Mouse (Mus musculus) liver, embryonic 16.5 days (tissue): ENCODE data around the gene Rhob. TPM values are rescaled to one million over a fixed set of nuclear protein-coding genes. Genes with fewer than 3 reads are reported as not detected.

Experiments
- ATAC-seq: fragments of 200-750 bp; cut with Nextera tagmentation; 2 replicates; pipeline ENCODE4 v1.8.0; 2017; ENCODE audit warnings: low read depth, mild to moderate bottlenecking, moderate number of reproducible peaks, moderate library complexity
- H3K27ac ChIP-seq: fragments of 300-500 bp; sonication (generic); 2 replicates; pipeline ENCODE4 v1.5.1; 2014; ENCODE audit warnings: mild to moderate bottlenecking, low read length
- H3K27me3 ChIP-seq: fragments of 300-500 bp; sonication (generic); 2 replicates; pipeline ENCODE4 v1.6.1; 2014; ENCODE audit warnings: low read depth, low read length, mixed read lengths; ENCODE audit not compliant: control insufficient read depth, insufficient read depth
- H3K36me3 ChIP-seq: fragments of 300-500 bp; sonication (generic); 2 replicates; pipeline ENCODE4 v1.6.1; 2014; ENCODE audit warnings: mild to moderate bottlenecking; ENCODE audit not compliant: control insufficient read depth, insufficient read depth
- H3K4me1 ChIP-seq: fragments of 300-500 bp; sonication (generic); 2 replicates; pipeline ENCODE4 v1.6.1; 2014; ENCODE audit warnings: low read depth, low read length, mixed read lengths; ENCODE audit not compliant: control insufficient read depth
- H3K4me2 ChIP-seq: fragments of 300-500 bp; sonication (generic); 2 replicates; pipeline ENCODE4 v1.6.1; 2014; ENCODE audit warnings: low read depth, low read length, mixed read lengths
- H3K4me3 ChIP-seq: fragments of 300-500 bp; sonication (generic); 2 replicates; pipeline ENCODE4 v1.5.1; 2014; ENCODE audit warnings: low read depth, mild to moderate bottlenecking, low read length
- H3K9ac ChIP-seq: fragments of 300-500 bp; sonication (generic); 2 replicates; pipeline ENCODE4 v1.6.1; 2014; ENCODE audit warnings: low read depth, low read length
- H3K9me3 ChIP-seq: fragments of 300-500 bp; sonication (generic); replicated peaks from 2 replicates; pipeline ENCODE4 v1.6.1; 2016; ENCODE audit warnings: low read length; ENCODE audit not compliant: control insufficient read depth
- WGBS: fragments of 180-500 bp; shearing (Covaris S2); extraction: QIAGEN DNeasy Blood & Tissue Kit; methylation state at CpG from one replicate; pipeline ENCODE4 v1.1.7; 2014; ENCODE audit not compliant: insufficient replicate concordance; 5-methylcytosine and 5-hydroxymethylcytosine counted together
- polyA plus RNA-seq: library from polyadenylated mRNA; unstranded; fragments of >200 nt; fragmentation: Nextera tagmentation; extraction: Ambion mirVana; gene quantifications from 2 replicates; pipeline ENCODE4 v1.2.1, GENCODE M21; 2015

Rhob gene
- polyA plus RNA-seq, 1 experiment from 2014 or later: 7.1 TPM

DNA sequence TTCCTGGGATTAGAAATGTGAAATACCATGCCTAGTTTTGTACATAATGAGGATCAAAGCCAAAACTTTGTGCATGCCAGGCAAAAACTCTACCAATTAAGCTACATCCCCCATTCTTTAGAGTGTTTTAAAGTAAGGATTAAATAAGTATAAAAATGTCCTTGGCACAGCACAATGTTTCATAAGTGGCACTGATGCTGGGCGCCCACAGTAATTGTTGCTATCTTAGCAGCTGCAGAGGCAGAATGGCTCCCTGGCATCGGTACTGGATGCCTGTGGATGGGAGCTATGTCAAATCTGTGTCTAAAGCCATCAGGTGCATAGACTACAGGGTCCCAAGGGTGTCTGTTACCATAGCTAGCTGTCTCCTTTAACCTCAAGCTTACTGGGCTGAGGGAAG is 28.8 kb downstream of the Rhob start:
- H3K27ac ChIP-seq: no peak overlapping the region
- no peak overlapping the region for H3K4me3 ChIP-seq
- ATAC-seq: no peak
- H3K27me3 ChIP-seq: no peaks in the 10 kb centered on the region
- no peaks in the 10 kb centered on the region for H3K9me3 ChIP-seq
- H3K4me1 ChIP-seq: no peaks in the 10 kb centered on the region
- no peaks in the 10 kb centered on the region for H3K36me3 ChIP-seq
- no peak overlapping the region for H3K4me2 ChIP-seq
- 51% methylated on average over 2 of the region's 2 CpGs for WGBS
- H3K9ac ChIP-seq: no peak overlapping the region

DNA sequence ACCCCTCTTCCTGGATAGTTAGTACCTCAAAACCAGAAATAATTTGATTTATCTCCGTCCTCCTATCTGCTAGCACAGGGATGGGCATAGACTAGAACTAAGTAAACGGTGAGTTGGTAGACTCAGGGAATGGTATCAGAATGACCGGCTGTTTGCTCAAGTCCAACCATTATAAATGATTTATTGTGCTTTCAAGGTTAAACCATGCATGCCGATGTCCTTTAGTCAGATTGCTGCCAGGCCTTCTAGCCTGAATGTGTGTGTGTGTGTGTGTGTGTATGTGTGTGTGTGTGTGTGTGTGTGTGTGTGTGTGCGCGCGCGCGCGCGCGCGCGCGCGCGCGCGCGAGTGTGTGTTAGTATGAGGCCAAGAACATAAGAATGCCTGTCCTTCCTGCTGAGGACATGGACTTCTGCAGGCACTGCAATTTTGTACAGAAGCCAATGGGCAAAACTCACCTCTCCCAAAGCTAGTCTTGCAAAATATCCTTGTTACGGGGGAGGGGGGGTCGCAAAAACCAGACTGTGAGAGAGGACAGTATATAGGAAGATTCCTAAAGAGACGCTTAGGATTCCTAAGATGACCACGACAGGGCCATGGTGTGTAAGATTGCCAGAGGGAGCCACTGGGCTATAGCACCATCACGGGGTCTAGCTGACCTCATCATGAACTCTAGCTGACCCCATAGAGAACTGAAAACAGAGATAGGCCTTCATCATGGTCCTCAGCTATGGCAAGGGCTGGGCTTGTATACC is 29.9 kb downstream of the Rhob start:
- H3K4me2 ChIP-seq: no peak overlapping the region
- no peaks in the 10 kb centered on the region for H3K9me3 ChIP-seq
- H3K4me1 ChIP-seq: no peaks in the 10 kb centered on the region
- H3K27ac ChIP-seq: no peak overlapping the region
- 67% methylated on average over 11 of the region's 25 CpGs for WGBS
- H3K27me3 ChIP-seq: no peaks in the 10 kb centered on the region
- no peaks in the 10 kb centered on the region for H3K36me3 ChIP-seq
- no peak overlapping the region for H3K4me3 ChIP-seq
- no peak overlapping the region for H3K9ac ChIP-seq
- ATAC-seq: no peak

DNA sequence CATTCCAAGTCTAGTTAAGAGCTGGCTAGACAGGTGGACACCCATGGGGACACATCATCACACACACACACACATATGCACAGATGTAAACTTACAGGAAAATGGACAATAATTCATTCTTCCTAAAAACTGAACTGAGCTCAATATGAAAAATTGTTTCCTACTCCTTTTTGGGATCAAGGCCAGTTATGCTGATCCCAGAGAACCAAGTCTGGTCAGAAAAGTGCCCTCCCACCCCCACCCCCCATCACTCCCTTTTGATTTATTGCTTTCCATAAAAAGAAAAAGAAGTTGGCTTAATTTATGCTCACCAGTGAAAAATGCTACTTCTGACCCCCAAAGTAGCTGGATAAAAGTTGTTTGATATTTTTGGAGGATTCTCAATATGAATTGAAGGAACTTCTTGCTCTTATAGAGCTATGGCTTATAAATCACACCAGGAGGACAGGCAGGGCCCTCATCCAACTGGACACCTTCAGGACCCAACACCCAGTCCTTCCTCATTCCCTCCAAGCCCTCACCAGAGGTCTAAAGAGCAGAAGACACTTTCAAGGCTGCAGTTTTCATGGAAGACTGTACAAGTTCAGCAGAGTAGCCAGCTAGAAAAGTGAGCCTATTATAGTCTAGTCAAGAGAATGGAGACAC is 31.5 kb downstream of the Rhob start:
- H3K4me3 ChIP-seq: no peak overlapping the region
- H3K4me2 ChIP-seq: no peak overlapping the region
- no peak for ATAC-seq
- no peak overlapping the region for H3K27ac ChIP-seq
- H3K9me3 ChIP-seq: no peaks in the 10 kb centered on the region
- H3K9ac ChIP-seq: no peak overlapping the region
- no peaks in the 10 kb centered on the region for H3K4me1 ChIP-seq
- no peaks in the 10 kb centered on the region for H3K36me3 ChIP-seq
- no peaks in the 10 kb centered on the region for H3K27me3 ChIP-seq

DNA sequence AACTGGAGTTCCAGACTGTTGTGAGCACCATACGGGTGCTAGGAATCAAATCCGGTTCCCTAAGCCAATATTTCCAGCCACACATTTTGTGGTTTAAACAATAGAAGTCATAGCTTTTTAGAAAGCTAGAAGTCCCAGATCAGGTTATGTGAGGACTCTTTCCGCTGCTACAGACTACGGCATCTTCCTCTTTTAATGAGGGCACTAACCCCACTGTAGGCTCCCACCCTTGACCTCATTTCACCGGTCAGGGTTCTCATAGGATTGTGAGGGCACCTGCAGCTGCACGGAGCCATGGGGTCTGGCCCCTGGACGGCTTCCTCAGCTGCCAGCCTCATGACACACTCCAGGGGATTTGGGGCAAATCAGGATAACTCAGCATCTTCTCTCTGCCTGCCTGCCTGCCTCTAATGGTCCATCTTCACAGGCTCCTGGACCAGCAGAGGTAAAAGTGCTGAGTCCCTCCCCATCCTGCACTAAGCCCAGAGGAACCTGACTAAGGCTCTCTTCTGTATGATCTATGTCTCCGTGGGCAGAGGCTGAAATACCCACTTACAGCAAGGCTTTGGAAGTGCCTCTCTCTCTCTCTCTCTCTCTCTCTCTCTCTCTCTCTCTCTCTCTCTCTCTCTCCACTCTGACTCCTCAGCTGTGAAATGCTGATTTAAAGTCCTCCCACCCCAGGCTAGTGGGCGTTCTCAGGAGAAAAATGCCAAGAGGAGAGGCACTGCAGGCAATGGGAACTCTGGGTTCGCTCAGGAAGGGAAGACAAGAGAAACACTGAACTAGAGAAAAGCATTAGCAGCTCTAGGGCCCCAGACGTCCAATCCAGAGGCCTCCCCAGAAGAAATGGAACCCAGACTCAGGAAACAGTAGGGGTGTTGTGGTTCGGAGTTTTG is 32.5 kb downstream of the Rhob start:
- Histone ChIP-seq H3K9me3 (no peaks in the 10 kb centered on the region), H3K4me1 (no peaks in the 10 kb centered on the region), H3K36me3 (no peaks in the 10 kb centered on the region), H3K4me2 (no peak overlapping the region), H3K9ac (no peak overlapping the region), H3K27ac (no peak overlapping the region), H3K27me3 (no peaks in the 10 kb centered on the region), H3K4me3 (no peak overlapping the region)
- 45% methylated on average over 12 of the region's 12 CpGs for WGBS
- no peak for ATAC-seq

DNA sequence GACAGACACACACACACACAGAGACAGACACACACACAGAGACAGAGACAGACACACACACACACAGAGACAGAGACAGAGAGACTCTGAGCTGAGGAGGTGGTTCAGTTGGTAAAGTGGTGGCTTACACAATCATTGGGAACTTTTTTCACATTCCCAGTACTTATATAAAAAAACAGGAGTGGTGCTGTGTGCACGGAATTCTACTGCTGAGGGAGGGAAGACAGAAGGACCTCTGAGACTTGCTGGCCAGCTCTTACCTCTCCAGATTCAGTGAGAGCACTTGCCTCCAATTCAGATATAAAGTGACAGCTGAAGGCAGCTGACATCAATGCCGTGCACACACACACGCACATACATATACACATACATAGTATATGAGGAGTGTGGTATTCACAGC is 34.1 kb downstream of the Rhob start:
- ATAC-seq: no peak

DNA sequence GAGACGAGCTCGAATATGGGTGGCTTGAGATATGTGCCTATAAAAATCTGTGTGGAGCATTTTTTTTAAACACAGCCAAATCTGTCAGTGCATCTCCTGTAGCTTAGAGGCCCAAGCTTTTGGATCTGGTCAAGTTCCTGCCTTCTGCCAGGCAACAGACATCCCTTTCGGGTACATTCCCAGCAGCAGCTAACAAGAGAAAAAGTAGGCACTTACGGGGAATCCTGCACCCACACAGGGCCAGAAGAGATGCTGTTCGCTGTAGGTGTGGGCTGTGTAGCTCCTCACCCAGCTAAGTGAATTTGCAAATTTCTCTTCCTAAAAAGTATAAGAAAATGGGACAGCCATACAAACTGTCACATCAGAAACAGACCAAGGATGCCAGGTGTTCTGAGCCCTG is 34.8 kb downstream of the Rhob start:
- Histone ChIP-seq H3K4me2 (no peak overlapping the region), H3K9ac (no peak overlapping the region), H3K4me1 (no peaks in the 10 kb centered on the region), H3K36me3 (no peaks in the 10 kb centered on the region), H3K9me3 (no peaks in the 10 kb centered on the region), H3K27ac (no peak overlapping the region), H3K27me3 (no peaks in the 10 kb centered on the region), H3K4me3 (no peak overlapping the region)
- ATAC-seq: no peak
- WGBS: 64% methylated on average over 5 of the region's 5 CpGs

More for the DNA sequence above, 34.1 kb downstream of the Rhob start:
- Histone ChIP-seq H3K27ac (no peak overlapping the region), H3K27me3 (no peaks in the 10 kb centered on the region), H3K9ac (no peak overlapping the region), H3K4me3 (no peak overlapping the region), H3K4me2 (no peak overlapping the region), H3K36me3 (no peaks in the 10 kb centered on the region), H3K9me3 (no peaks in the 10 kb centered on the region), H3K4me1 (no peaks in the 10 kb centered on the region)
- WGBS: 73% methylated on average over 3 of the region's 3 CpGs

DNA sequence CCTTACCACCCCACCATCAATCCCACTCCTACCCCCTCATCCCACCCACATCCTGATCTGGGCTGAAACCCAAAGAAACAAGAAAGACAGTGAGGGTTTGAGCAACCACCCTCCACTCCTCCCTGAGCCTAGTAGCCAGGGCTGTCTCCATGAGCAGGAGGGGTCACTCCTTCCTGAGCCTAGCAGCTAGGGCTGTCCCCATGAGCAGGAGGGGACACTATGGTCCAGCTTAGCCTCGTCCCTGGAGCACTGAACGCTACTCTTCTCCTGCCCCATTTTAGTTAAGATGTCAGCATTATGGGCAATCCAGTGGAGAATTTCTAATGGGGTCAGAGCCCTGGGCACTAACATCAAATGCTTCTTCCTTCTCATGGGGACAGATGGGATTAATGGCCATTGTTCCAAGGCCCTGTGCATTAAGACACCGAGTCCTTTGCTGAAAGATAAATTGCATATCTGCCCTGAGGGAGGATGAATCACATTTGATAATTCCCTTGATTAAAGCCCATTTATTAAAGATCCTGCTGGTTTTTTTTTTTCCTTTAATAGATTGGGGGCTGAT is 36.1 kb downstream of the Rhob start:
- WGBS: 53% methylated on average over 3 of the region's 3 CpGs
- Histone ChIP-seq H3K36me3 (no peaks in the 10 kb centered on the region), H3K4me1 (no peaks in the 10 kb centered on the region), H3K9ac (no peak overlapping the region), H3K9me3 (no peaks in the 10 kb centered on the region), H3K4me3 (no peak overlapping the region), H3K27ac (no peak overlapping the region), H3K4me2 (no peak overlapping the region), H3K27me3 (no peaks in the 10 kb centered on the region)
- ATAC-seq: no peak

DNA sequence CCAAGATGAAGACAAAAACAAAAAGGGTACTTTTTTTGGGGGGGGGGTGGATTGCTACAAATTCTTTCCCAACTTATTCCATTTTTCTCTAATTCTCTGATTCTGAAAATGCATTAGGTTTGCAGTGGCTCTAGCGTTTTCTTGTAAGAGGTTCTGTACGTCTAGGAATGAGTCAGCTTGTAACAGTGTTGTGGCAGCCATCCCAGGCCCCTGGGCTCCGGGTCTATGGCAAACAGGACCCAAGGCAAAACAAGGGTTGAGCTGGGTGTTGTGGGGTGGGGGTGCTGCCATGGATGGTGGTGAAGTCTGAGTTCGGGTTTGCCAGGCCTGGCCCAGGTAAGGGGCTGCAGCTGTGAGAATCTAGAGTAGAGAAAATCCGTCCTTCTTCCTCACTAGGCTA is 37.3 kb downstream of the Rhob start:
- H3K27me3 ChIP-seq: no peaks in the 10 kb centered on the region
- H3K36me3 ChIP-seq: no peaks in the 10 kb centered on the region
- no peak overlapping the region for H3K27ac ChIP-seq
- no peak for ATAC-seq
- 59% methylated on average over 5 of the region's 5 CpGs for WGBS
- H3K9ac ChIP-seq: no peak overlapping the region
- H3K4me1 ChIP-seq: no peaks in the 10 kb centered on the region
- no peak overlapping the region for H3K4me2 ChIP-seq
- no peak overlapping the region for H3K4me3 ChIP-seq
- no peaks in the 10 kb centered on the region for H3K9me3 ChIP-seq
